Mouse (Mus musculus) lung, postnatal 0 days (tissue): ENCODE results near the gene Rbfox2. TPM values are rescaled to one million over a fixed set of nuclear protein-coding genes. Genes with fewer than 3 reads are reported as not detected.

Experiments
- ATAC-seq: fragments of 200-750 bp; cut with Nextera tagmentation; 2 replicates; pipeline ENCODE4 v1.8.0; 2017; ENCODE audit warnings: moderate library complexity
- DNase-seq: peaks from one replicate; pipeline ENCODE4 v3.0.0-alpha.2; 2016; ENCODE audit warnings: low spot score
- H3K27ac ChIP-seq: fragments of 300-500 bp; sonication (generic); 2 replicates; pipeline ENCODE4 v1.5.1; 2014; ENCODE audit warnings: antibody characterized with exemption, mild to moderate bottlenecking, low read length, mixed read lengths
- H3K27me3 ChIP-seq: fragments of 300-500 bp; sonication (generic); replicated peaks from 2 replicates; pipeline ENCODE4 v1.6.1; 2014; ENCODE audit warnings: low read length, mixed read lengths; ENCODE audit not compliant: insufficient read depth
- H3K36me3 ChIP-seq: fragments of 300-500 bp; sonication (generic); 2 replicates; pipeline ENCODE4 v1.6.1; 2014; ENCODE audit warnings: low read length, mixed read lengths; ENCODE audit not compliant: insufficient read depth
- H3K4me1 ChIP-seq: fragments of 300-500 bp; sonication (generic); 2 replicates; pipeline ENCODE4 v1.6.1; 2014; ENCODE audit warnings: antibody characterized with exemption, low read depth, low read length, mixed read lengths; ENCODE audit not compliant: insufficient read depth
- H3K4me2 ChIP-seq: fragments of 300-500 bp; sonication (generic); replicated peaks from 2 replicates; pipeline ENCODE4 v1.6.1; 2014; ENCODE audit warnings: low read depth, mild to moderate bottlenecking, low read length, moderate library complexity, mixed read lengths
- H3K4me3 ChIP-seq: fragments of 300-500 bp; sonication (generic); 2 replicates; pipeline ENCODE4 v1.5.1; 2014; ENCODE audit warnings: low read depth, low read length
- H3K9ac ChIP-seq: fragments of 300-500 bp; sonication (generic); replicated peaks from 2 replicates; pipeline ENCODE4 v1.6.1; 2014; ENCODE audit warnings: low read depth, mild to moderate bottlenecking
- H3K9me3 ChIP-seq: fragments of 300-500 bp; sonication (generic); 2 replicates; pipeline ENCODE4 v1.6.1; 2016; ENCODE audit warnings: low read length, mixed read lengths
- CTCF ChIP-seq: IDR thresholded peaks from 2 replicates; pipeline ENCODE4 v1.5.1; 2016; ENCODE audit warnings: antibody characterized with exemption, mild to moderate bottlenecking
- EP300 ChIP-seq: IDR thresholded peaks from 2 replicates; pipeline ENCODE4 v1.6.1; 2016; ENCODE audit warnings: antibody characterized with exemption, mild to moderate bottlenecking, control low read depth
- WGBS: fragments of 180-500 bp; shearing (Covaris S2); extraction: QIAGEN DNeasy Blood & Tissue Kit; methylation state at CpG from one replicate; pipeline ENCODE4 v1.1.7; 2014; 5-methylcytosine and 5-hydroxymethylcytosine counted together
- polyA plus RNA-seq: library from polyadenylated mRNA; unstranded; fragments of >200 nt; fragmentation: Nextera tagmentation; extraction: Ambion mirVana; gene quantifications from 2 replicates; pipeline ENCODE4 v1.2.1, GENCODE M21; 2015

The Rbfox2 gene
- polyA plus RNA-seq, 1 experiment from 2014 or later, result 17.4 TPM

DNA sequence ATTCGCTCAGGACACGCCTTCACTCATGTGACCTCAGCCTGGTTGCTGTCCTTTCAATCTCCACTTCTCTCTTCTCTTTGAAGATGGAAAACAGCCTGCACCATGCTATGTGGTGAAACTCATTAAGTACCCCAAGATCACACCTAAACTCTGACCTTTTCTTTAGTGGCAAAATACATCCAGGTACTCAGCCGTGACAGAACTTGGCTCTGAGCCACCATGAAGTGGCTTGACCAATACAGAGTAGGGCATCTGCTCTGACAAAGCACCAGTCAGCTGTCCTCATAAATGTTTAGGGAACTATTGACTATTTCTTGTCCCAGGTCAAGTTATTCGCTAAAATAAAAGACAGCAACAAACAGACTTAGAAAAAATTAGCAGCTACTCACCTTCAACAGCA is 191.3 kb downstream of the Rbfox2 start:
- no peaks in the 10 kb centered on the region for H3K4me1 ChIP-seq
- H3K4me3 ChIP-seq, result no peak overlapping the region
- no peak overlapping the region for H3K9ac ChIP-seq
- ATAC-seq (no peak), DNase-seq (no peak)
- H3K27me3 ChIP-seq, result no peaks in the 10 kb centered on the region
- H3K27ac ChIP-seq, result no peak overlapping the region
- 72% methylated on average over 4 of the region's 4 CpGs for WGBS
- peaks cover 10% of the 10 kb centered on the region for H3K36me3 ChIP-seq
- TF ChIP-seq EP300, result no peak
- TF ChIP-seq CTCF, result no peak
- H3K9me3 ChIP-seq, result no peaks in the 10 kb centered on the region
- no peak overlapping the region for H3K4me2 ChIP-seq

DNA sequence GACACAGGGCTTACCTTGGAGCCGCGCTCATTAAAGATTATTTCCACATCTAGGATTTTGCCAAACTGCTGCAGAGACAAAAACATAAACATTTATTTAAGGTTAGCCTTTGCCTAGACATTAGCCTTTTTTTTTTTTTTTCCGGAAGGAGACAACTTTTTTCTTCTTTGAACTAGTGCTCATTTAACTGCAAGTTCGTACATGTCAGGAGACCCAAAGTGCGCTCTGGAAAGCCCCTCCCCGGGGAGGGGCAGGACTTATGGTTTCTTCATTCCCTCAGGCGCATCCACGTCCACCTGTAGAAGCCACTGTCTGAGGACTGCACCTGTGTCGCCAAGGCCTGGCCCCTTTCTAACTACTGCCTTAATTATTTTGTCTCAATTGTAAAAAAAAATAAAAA is 193.2 kb downstream of the Rbfox2 start:
- H3K36me3 ChIP-seq, result peaks cover 10% of the 10 kb centered on the region
- H3K9ac ChIP-seq, result no peak overlapping the region
- no peaks in the 10 kb centered on the region for H3K27me3 ChIP-seq
- H3K9me3 ChIP-seq, result no peaks in the 10 kb centered on the region
- no peak overlapping the region for H3K27ac ChIP-seq
- no peak overlapping the region for H3K4me2 ChIP-seq
- H3K4me1 ChIP-seq, result no peaks in the 10 kb centered on the region
- DNase-seq (no peak), ATAC-seq (no peak)
- TF ChIP-seq EP300 (no peak), CTCF (no peak)
- no peak overlapping the region for H3K4me3 ChIP-seq
- 87% methylated on average over 9 of the region's 9 CpGs for WGBS

DNA sequence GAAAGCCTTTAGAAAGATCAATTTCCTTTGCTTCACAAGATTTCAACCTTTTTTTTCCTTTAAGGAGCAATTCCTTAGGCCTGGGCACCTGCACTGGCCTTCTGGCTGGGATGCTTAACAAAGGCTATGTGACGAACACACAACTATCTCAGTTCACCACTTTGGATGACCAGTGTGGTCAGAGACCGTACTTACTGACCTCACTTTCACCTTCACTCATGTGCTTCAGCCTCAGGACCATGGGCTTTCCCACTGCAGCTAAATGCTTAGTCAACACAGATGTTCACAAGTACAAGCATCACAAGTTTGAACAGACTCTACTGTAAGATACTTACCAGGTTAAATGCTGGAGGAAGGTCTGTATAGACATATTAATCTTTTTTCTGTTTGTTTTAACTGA is 194.4 kb downstream of the Rbfox2 start:
- no peak for ATAC-seq
- H3K4me3 ChIP-seq, result no peak overlapping the region
- no peaks in the 10 kb centered on the region for H3K9me3 ChIP-seq
- 79% methylated on average over 2 of the region's 2 CpGs for WGBS
- TF ChIP-seq EP300 (no peak), CTCF (no peak)
- H3K9ac ChIP-seq, result no peak overlapping the region
- H3K27ac ChIP-seq, result no peak overlapping the region
- H3K36me3 ChIP-seq, result peaks cover 10% of the 10 kb centered on the region
- no peaks in the 10 kb centered on the region for H3K27me3 ChIP-seq
- DNase-seq, result no peak
- no peaks in the 10 kb centered on the region for H3K4me1 ChIP-seq
- H3K4me2 ChIP-seq, result no peak overlapping the region

DNA sequence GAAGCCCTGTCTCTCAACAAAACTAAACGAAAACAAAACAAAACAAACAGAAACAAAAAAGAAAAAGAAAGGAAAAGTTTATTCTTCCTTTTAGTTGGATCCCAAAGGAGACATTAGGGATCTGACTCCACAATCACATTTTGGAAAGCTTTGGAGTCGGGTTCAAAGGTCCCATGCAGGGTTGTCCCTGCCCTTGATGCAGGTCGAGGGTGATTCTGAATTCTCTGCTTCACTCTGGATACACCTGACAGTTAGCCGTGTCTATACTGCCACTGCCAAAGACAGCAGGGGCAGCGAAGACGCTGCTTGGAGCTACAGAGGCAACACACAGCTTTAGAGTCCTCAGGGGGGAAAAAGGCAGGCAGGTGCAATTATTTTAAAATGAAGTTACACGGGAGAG is 194.9 kb downstream of the Rbfox2 start:
- Histone ChIP-seq H3K27me3 (no peaks in the 10 kb centered on the region), H3K4me3 (no peak overlapping the region), H3K9ac (no peak overlapping the region), H3K36me3 (peaks cover 10% of the 10 kb centered on the region), H3K4me2 (no peak overlapping the region), H3K4me1 (no peaks in the 10 kb centered on the region), H3K27ac (no peak overlapping the region), H3K9me3 (no peaks in the 10 kb centered on the region)
- DNase-seq (no peak), ATAC-seq (no peak)
- TF ChIP-seq EP300 (no peak), CTCF (no peak)
- 83% methylated on average over 7 of the region's 7 CpGs for WGBS

DNA sequence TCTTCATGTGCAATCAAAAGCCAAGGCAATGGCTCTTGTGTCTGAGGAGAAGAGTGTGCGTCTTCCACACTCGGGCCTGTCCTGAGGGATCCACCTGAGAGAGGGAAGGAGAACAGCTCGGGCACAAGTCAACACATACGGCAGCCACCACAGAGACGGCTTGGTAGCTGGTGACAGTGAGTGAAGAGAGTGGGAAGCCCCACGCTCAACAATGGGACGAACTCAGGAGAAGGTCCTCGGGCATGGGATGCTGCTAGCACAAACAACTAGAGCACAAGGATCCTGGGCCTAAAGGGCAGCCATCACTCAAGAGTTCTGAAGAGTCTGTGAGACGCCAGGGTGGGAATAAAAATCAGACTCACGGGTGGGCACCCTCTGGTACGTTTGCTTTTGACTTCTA is 196.4 kb downstream of the Rbfox2 start:
- Histone ChIP-seq H3K9me3 (no peaks in the 10 kb centered on the region), H3K27ac (no peak overlapping the region)
- WGBS, result 62% methylated on average over 11 of the region's 11 CpGs

DNA sequence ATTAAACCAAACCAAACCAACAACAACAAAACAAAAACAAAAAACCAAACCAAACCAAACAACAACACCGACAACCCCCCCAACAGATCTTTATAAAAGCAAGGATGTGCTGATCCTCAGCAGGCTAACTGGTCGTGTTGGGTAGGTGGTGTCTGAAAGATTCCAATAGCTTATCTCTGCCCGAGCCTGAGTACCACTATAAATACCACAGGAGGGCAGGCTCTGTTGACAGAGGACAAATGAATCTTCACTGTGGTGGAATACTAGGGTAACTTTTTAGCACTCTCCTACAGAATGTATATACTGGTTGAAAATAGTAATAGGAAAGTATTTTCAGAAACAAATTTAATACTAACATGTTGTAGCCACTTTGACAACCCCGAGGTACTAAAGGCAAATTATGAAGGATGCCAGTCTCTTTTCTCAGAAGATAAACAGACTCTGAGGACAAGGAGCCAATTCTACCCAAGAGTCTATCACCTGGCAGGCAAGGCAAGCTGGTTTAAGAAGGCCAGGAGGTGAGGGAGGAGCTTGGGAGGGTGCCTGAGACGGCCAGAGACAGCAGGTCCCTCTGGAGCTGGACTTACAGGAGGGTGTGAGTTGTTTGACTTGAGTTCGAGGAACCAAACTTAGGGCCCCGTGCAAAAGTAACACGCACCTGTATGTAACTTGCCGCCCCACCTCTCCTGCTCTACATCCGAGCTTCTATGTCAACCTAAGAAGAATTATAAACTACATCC is 199.5 kb downstream of the Rbfox2 start:
- Histone ChIP-seq H3K27me3 (no peaks in the 10 kb centered on the region), H3K4me2 (no peak overlapping the region), H3K4me3 (no peak overlapping the region), H3K4me1 (no peaks in the 10 kb centered on the region), H3K9me3 (no peaks in the 10 kb centered on the region), H3K36me3 (0 out of 2 replicates have a peak, but pooled peaks cover 5% of the 10 kb centered on the region), H3K27ac (no peak overlapping the region), H3K9ac (no peak overlapping the region)
- WGBS, result 66% methylated on average over 10 of the region's 10 CpGs
- ATAC-seq, result no peak
- DNase-seq, result no peak
- TF ChIP-seq CTCF (no peak), EP300 (no peak)

More for the DNA sequence above, 196.4 kb downstream of the Rbfox2 start:
- no peak for ATAC-seq
- no peak overlapping the region for H3K4me3 ChIP-seq
- no peak overlapping the region for H3K4me2 ChIP-seq
- no peaks in the 10 kb centered on the region for H3K4me1 ChIP-seq
- no peaks in the 10 kb centered on the region for H3K27me3 ChIP-seq
- TF ChIP-seq CTCF (no peak), EP300 (no peak)
- no peak for DNase-seq
- no peak overlapping the region for H3K9ac ChIP-seq
- H3K36me3 ChIP-seq, result peaks cover 5% of the 10 kb centered on the region; the same call in 1 of the 2 replicates

DNA sequence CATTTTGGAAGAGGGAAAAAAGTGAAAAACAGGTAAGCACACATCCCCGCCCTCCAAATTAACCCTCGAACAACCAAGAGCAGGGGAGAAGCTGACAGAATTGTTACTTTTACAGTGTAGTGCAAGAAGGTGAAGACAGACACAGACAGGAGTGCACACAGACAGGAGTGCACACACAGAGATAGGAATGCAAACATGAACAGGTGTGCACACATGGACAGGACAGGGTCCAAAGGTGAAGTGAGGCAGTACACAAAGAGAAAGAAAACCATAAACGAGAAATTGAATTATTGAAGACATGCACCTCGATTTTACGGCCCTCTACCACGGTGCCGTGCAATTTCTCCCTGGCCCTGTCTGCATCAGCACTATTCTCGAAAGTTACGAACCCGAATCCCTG is 201.5 kb downstream of the Rbfox2 start:
- ATAC-seq, result no peak
- Histone ChIP-seq H3K27ac (no peak overlapping the region), H3K4me2 (no peak overlapping the region), H3K36me3 (no peaks in the 10 kb centered on the region), H3K9me3 (no peaks in the 10 kb centered on the region), H3K27me3 (no peaks in the 10 kb centered on the region), H3K9ac (no peak overlapping the region), H3K4me3 (no peak overlapping the region), H3K4me1 (no peaks in the 10 kb centered on the region)
- 76% methylated on average over 10 of the region's 10 CpGs for WGBS
- no peak for TF ChIP-seq EP300
- TF ChIP-seq CTCF, result no peak
- no peak for DNase-seq
